Mouse (Mus musculus) intestine, embryonic 15.5 days (tissue): Measurements from ENCODE around the gene Apbb2. TPM values are rescaled to one million over a fixed set of nuclear protein-coding genes. Genes with fewer than 3 reads are reported as not detected.

Experiments used
- ATAC-seq: fragments of 200-750 bp; cut with Nextera tagmentation; 2 replicates; pipeline ENCODE4 v1.8.0; 2017; ENCODE audit warnings: moderate TSS enrichment, moderate library complexity
- H3K27ac ChIP-seq: fragments of 300-500 bp; sonication (generic); 2 replicates; pipeline ENCODE4 v1.5.1; 2015; ENCODE audit warnings: mild to moderate bottlenecking, inconsistent platforms
- H3K27me3 ChIP-seq: fragments of 300-500 bp; sonication (generic); replicated peaks from 2 replicates; pipeline ENCODE4 v1.6.1; 2015; ENCODE audit warnings: inconsistent platforms
- H3K36me3 ChIP-seq: fragments of 300-500 bp; sonication (generic); 2 replicates; pipeline ENCODE4 v1.6.1; 2015; ENCODE audit warnings: inconsistent platforms
- H3K4me1 ChIP-seq: fragments of 300-500 bp; sonication (generic); replicated peaks from 2 replicates; pipeline ENCODE4 v1.6.1; 2015; ENCODE audit warnings: inconsistent platforms
- H3K4me2 ChIP-seq: fragments of 300-500 bp; sonication (generic); replicated peaks from 2 replicates; pipeline ENCODE4 v1.6.1; 2015; ENCODE audit warnings: mild to moderate bottlenecking, inconsistent platforms
- H3K4me3 ChIP-seq: fragments of 300-500 bp; sonication (generic); replicated peaks from 2 replicates; pipeline ENCODE4 v1.5.1; 2015; ENCODE audit warnings: inconsistent platforms
- H3K9ac ChIP-seq: fragments of 300-500 bp; sonication (generic); 2 replicates; pipeline ENCODE4 v1.6.1; 2015; ENCODE audit warnings: inconsistent platforms
- H3K9me3 ChIP-seq: fragments of 300-500 bp; sonication (generic); 2 replicates; pipeline ENCODE4 v1.6.1; 2016; ENCODE audit warnings: inconsistent platforms
- WGBS: fragments of 180-500 bp; shearing (Covaris S2); methylation state at CpG from one replicate; pipeline ENCODE4 v1.1.7; 2015; 5-methylcytosine and 5-hydroxymethylcytosine counted together
- polyA plus RNA-seq: library from polyadenylated mRNA; unstranded; fragments of >200 nt; fragmentation: Nextera tagmentation; extraction: Ambion mirVana; gene quantifications from 2 replicates; pipeline ENCODE4 v1.2.1, GENCODE M21; 2015

Apbb2 gene
- polyA plus RNA-seq, 1 experiment from 2014 or later: 35.4 TPM

DNA sequence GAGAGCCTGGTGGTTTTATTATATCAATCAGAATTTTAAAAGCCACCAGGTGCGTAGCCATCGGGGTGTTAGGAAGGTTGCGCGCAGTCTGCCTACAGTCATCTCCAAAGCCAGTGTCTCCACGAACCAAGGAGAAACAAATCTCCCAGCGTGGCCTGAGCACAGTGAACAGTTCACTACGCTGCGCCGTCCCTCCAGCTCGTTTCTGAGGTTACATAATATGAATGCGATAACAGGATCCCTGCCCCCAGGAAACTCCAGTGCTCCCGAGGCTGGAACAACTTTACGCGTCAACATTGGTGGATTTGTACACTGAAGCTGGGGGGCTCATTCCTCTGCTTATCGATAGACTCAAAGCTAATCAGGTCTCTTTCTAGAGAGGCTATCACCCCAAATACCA, 197.4 kb downstream of the Apbb2 start:
- Histone ChIP-seq H3K27ac (no peak overlapping the region), H3K36me3 (no peaks in the 10 kb centered on the region), H3K27me3 (no peaks in the 10 kb centered on the region), H3K4me2 (no peak overlapping the region), H3K4me3 (no peak overlapping the region), H3K4me1 (no peaks in the 10 kb centered on the region), H3K9me3 (no peaks in the 10 kb centered on the region), H3K9ac (no peak overlapping the region)
- ATAC-seq: no peak
- 82% methylated on average over 15 of the region's 15 CpGs for WGBS

DNA sequence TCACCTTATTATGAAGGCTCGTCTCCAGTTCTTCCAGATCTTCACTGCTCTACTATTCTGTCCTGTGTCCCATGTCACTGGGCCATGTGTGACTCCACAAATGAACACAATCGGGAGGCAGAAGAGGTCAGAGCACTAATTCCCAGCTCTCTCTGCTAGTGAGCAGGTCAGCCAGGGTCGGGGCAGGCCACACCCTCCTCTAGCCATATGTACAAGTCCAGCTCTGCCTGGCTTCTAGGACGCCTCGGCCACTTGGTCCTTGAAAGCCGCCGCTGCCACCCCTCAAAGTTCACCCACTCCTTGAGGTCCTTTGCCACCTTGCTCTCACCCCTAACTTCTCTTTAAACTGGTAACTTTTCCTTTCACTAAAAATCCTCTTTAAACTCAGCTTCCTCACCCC, 198.6 kb downstream of the Apbb2 start:
- Histone ChIP-seq H3K4me3 (no peak overlapping the region), H3K27me3 (no peaks in the 10 kb centered on the region), H3K9me3 (no peaks in the 10 kb centered on the region), H3K4me2 (no peak overlapping the region), H3K9ac (no peak overlapping the region), H3K4me1 (no peaks in the 10 kb centered on the region), H3K27ac (no peak overlapping the region), H3K36me3 (no peaks in the 10 kb centered on the region)
- ATAC-seq: no peak
- WGBS: 81% methylated on average over 7 of the region's 7 CpGs

DNA sequence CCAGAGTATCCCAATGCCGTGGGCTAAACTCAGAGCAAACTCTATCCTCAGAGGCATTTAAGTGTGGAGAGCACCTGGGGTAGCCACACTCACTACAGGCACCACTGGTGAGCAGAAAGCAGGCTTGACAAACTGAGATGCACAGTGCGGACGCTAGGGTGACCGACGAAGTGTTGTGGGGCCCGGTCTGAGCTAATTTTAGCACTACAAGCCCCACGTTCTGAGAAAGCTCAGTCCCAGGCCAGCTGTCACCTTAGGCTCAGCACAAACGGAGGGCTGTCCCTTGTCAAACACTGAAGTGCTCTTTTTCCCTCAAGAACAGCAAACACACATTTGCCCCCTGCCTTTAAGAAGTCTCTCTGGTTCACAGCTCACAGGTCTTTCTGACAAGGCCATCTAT, 201.3 kb downstream of the Apbb2 start:
- no peak overlapping the region for H3K27ac ChIP-seq
- H3K4me1 ChIP-seq: no peaks in the 10 kb centered on the region
- H3K9ac ChIP-seq: no peak overlapping the region
- no peaks in the 10 kb centered on the region for H3K9me3 ChIP-seq
- 59% methylated on average over 8 of the region's 8 CpGs for WGBS
- H3K36me3 ChIP-seq: no peaks in the 10 kb centered on the region
- H3K27me3 ChIP-seq: no peaks in the 10 kb centered on the region
- no peak overlapping the region for H3K4me3 ChIP-seq
- ATAC-seq: no peak
- H3K4me2 ChIP-seq: no peak overlapping the region

DNA sequence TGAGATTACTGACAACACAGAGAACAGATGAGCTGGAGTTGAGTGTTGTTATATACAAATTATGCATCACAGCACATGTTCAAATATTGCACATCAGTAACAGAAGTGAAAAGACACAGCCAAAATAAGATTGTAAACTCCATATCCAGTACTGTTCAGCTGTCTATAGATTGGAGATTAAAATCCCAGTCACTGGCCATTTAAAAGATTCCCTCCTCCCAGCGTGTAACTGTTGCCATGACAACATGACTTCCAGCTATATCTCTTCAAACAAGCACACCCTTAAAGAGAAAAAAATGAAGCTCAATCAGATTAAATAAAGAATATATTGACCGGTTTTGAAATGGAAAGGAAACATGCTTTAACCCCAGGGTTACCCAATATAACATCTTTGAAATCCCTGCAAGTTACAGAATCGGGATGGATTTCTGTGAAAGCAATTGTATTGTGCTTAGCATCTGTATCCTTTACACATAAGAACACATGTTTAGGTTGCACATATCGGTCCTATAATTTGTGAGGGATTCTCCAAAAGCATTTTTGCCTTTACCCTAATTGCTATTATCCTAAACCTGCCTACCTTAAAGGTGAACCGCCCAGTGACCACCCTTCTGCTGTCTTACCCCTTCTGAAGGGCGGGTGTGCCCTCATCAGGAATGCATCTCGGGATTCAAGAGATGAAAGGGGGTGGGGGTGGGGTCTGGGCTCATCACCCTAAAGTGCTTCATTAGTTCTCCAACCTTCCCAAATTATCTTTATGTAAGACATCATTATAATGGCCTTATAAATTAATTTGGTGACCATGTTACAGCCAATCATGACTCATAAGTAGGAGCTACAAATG, 202.7 kb downstream of the Apbb2 start:
- ATAC-seq: no peak
- Histone ChIP-seq H3K4me1 (no peaks in the 10 kb centered on the region), H3K27me3 (no peaks in the 10 kb centered on the region), H3K27ac (no peak overlapping the region), H3K4me2 (no peak overlapping the region), H3K36me3 (no peaks in the 10 kb centered on the region), H3K4me3 (no peak overlapping the region), H3K9me3 (no peaks in the 10 kb centered on the region), H3K9ac (no peak overlapping the region)
- WGBS: 69% methylated on average over 7 of the region's 7 CpGs

DNA sequence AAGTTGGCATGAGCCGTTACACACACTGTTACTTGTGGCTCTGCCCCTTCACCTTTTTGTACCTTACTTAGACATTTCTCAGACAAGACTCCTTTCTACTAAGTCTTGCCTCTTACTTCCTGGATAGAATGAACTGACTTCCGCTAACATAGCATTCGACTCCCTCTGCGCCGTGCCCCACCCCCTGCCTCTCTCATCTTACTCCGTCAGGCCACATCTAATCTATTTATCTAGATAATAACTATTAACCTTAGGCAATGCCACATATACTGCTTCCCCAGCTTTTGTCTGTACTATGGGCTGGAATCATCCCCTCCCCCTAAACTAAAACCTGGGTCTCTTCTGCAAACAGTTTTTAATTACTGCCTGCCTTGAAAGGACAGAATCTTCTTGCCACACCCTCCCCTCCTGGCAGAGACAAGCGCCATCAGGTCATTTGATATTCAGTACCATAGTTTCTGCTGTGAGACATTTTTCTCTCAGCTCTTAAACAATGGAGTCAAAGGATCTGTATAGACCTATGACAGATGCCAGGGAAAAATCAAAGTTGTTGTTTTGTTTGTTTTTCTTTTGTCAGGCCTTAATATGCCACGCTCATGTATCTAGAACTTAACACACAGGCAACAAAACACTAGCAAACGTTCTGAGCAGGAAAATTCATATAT, 203.4 kb downstream of the Apbb2 start:
- H3K36me3 ChIP-seq: no peaks in the 10 kb centered on the region
- H3K4me2 ChIP-seq: no peak overlapping the region
- WGBS: 56% methylated on average over 9 of the region's 9 CpGs
- no peaks in the 10 kb centered on the region for H3K9me3 ChIP-seq
- no peak overlapping the region for H3K27ac ChIP-seq
- 0 out of 2 replicates have a peak, but pooled peaks have one; percentile 36 for ATAC-seq
- no peak overlapping the region for H3K9ac ChIP-seq
- H3K4me3 ChIP-seq: no peak overlapping the region
- no peaks in the 10 kb centered on the region for H3K4me1 ChIP-seq
- no peaks in the 10 kb centered on the region for H3K27me3 ChIP-seq

DNA sequence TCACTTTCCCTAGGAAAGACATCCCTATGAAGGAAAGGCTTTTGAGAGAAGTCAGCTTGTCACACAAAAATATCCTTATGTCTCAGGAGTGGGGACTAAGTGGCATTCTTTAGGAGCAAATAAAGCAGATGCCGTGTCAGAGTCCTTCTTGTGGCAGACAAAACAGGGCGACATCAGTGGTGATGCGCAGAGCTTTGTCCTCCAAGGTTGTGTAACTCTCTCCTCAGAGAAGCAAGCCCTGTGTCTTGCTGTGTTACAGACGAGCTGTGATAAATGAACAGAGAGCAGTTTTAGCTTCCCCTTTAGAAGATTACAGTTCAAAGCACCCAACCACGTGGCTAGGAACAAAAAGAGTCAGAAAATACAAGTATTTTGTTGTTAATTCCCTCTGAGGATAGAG, 205.2 kb downstream of the Apbb2 start:
- Histone ChIP-seq H3K27ac (no peak overlapping the region), H3K4me2 (no peak overlapping the region), H3K4me1 (no peaks in the 10 kb centered on the region), H3K36me3 (no peaks in the 10 kb centered on the region), H3K9me3 (no peaks in the 10 kb centered on the region), H3K9ac (no peak overlapping the region), H3K27me3 (no peaks in the 10 kb centered on the region), H3K4me3 (no peak overlapping the region)
- 70% methylated on average over 5 of the region's 5 CpGs for WGBS
- ATAC-seq: no peak

DNA sequence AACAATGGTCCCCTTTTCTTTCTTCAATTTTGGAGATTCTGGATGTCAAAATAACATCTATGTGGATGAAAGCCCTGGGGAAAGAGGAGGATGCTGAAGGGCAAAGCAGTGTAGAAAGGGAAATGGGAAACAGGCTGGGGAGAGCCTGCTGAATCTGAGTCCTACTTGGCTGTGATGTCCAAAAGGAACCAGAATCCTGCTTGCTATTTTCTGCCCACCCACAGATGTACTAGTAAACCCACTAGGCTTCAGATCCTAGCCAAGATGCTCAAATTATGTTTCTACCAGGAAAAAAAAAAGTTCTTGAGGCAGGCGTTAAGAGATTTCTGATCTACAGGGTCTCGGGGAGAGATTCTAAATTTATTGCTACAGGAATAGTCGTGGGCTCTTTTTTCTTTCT, 205.8 kb downstream of the Apbb2 start:
- no peak overlapping the region for H3K27ac ChIP-seq
- no peak for ATAC-seq
- no peaks in the 10 kb centered on the region for H3K36me3 ChIP-seq
- no peak overlapping the region for H3K4me3 ChIP-seq
- H3K9me3 ChIP-seq: no peaks in the 10 kb centered on the region
- WGBS: 82% methylated on average over 3 of the region's 3 CpGs
- no peaks in the 10 kb centered on the region for H3K27me3 ChIP-seq
- no peaks in the 10 kb centered on the region for H3K4me1 ChIP-seq
- H3K9ac ChIP-seq: no peak overlapping the region
- no peak overlapping the region for H3K4me2 ChIP-seq

DNA sequence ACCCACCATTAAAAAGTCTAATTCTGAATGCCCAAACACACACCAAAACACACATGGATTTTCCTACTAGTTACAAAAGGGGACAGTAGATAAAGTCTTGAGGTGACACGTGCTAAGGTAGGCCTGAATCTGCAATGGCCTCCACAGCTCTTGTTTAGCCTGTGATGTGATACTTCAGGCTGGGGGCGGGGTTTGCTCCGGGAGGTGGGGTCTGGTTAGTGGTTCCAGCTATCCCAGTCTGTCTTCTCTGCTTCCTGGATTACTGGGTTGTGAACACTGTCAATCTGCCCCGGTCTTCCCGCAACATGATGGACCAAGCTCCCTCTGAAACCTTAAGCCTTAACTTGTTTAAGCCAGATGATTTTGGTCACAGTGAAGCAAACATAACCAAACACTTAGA, 210.0 kb downstream of the Apbb2 start:
- H3K9me3 ChIP-seq: no peaks in the 10 kb centered on the region
- H3K4me1 ChIP-seq: no peaks in the 10 kb centered on the region
- H3K9ac ChIP-seq: no peak overlapping the region
- 73% methylated on average over 5 of the region's 5 CpGs for WGBS
- H3K27ac ChIP-seq: no peak overlapping the region
- no peak for ATAC-seq
- H3K4me3 ChIP-seq: no peak overlapping the region
- no peaks in the 10 kb centered on the region for H3K27me3 ChIP-seq
- no peaks in the 10 kb centered on the region for H3K36me3 ChIP-seq
- no peak overlapping the region for H3K4me2 ChIP-seq

DNA sequence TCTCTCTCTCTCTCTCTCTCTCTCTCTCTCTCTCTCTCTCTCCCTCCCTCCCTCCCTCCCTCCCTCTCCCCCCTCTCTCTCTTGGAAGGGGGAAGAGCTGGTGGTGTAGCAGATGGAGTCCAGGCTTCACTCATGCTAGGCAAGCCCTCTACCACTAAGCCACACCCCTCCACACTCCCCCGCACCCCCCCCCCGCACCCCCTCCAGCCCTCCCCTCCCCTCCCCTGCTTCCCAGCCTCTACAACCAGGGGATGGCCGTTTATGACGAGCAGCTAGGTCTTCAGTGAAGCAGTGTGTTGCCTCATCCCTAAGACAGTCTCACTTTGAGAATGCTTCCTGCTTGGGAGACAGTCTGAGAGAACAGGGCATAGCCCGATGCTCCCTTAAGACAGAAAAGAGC, 210.6 kb downstream of the Apbb2 start:
- no peak for ATAC-seq
- no peak overlapping the region for H3K27ac ChIP-seq
- H3K4me3 ChIP-seq: no peak overlapping the region
- no peaks in the 10 kb centered on the region for H3K9me3 ChIP-seq
- WGBS: 37% methylated on average over 3 of the region's 5 CpGs
- H3K36me3 ChIP-seq: no peaks in the 10 kb centered on the region
- H3K4me1 ChIP-seq: no peaks in the 10 kb centered on the region
- H3K9ac ChIP-seq: no peak overlapping the region
- H3K27me3 ChIP-seq: no peaks in the 10 kb centered on the region
- H3K4me2 ChIP-seq: no peak overlapping the region

DNA sequence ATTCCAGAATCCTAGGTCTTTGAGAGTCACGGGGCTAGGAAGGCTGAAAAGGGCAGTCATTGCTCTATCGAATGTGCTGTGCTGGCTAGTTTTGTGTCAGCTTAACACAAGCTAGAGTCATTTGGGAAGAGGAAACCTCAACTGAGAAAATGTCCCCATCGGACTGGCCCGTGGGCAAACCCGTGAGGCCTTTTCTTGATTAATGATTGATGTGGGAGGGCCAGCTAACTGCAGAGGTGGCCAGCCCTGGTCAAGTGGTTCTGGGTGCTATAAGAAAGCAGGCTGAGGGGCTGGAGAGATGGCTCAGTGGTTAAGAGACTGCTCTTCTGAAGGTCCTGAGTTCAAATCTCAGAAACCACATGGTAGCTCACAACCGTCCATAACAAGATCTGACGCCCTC, 212.2 kb downstream of the Apbb2 start:
- H3K27me3 ChIP-seq: no peaks in the 10 kb centered on the region
- ATAC-seq: no peak
- 85% methylated on average over 7 of the region's 7 CpGs for WGBS

DNA sequence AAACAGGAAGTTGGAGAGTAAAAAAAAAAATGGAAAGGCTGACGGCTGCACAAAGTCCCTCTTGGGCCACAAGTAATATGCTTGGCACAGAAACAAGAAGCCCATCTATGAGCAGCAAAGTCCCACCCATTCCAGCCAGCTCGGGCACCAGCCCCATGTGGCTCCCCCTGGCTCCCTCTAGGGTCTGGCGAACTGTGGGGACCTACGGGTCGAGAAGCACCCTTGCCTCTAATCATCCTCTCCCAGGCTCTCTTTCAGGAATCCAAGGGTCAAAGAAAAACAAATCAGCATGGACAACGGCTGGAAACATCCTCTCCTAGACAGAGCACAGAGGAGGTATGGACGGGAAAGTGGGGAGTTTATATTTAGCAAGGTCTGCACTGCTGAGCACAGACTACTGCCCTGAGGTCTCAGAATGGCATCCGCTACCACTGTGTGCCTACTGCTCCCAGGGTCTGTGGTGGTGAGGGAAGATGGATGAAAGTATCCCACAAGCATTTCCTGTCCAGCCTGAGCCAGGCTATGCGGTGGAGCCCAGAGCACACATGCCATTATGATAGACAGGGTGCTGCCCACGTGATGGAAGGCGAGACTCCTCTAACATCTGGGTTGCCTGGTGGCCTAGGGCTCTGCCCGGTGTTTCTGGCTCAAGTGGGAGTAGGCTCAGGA, 212.7 kb downstream of the Apbb2 start:
- Histone ChIP-seq H3K4me2 (no peak overlapping the region), H3K4me3 (no peak overlapping the region), H3K36me3 (no peaks in the 10 kb centered on the region), H3K27ac (no peak overlapping the region), H3K9ac (no peak overlapping the region), H3K4me1 (no peaks in the 10 kb centered on the region), H3K27me3 (no peaks in the 10 kb centered on the region), H3K9me3 (no peaks in the 10 kb centered on the region)
- no peak for ATAC-seq
- WGBS: 64% methylated on average over 12 of the region's 12 CpGs

More for the DNA sequence above, 212.2 kb downstream of the Apbb2 start:
- H3K9ac ChIP-seq: no peak overlapping the region
- H3K4me1 ChIP-seq: no peaks in the 10 kb centered on the region
- H3K27ac ChIP-seq: no peak overlapping the region
- H3K9me3 ChIP-seq: no peaks in the 10 kb centered on the region
- no peak overlapping the region for H3K4me3 ChIP-seq
- H3K4me2 ChIP-seq: no peak overlapping the region
- H3K36me3 ChIP-seq: no peaks in the 10 kb centered on the region

DNA sequence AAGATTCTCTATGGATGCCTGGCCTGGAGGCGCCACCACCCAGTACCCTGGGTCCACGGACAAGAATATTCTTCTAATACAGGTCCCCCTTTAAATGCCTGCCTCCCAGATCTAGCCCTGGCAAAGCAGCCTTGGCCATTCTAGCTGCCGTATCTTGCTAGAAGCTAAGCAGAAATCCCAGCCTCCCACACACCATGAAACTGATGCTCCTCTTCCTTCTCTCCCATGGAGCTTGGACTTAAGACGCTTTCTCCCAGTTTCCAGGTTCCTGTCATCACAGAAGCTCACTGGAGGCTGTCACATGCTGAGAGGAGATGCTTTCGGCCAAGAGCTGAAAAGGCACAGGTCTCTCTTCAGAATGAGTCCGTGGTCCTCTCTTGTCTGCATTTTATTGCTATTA, 213.3 kb downstream of the Apbb2 start:
- no peak overlapping the region for H3K27ac ChIP-seq

More for the DNA sequence above, 213.3 kb downstream of the Apbb2 start:
- no peak for ATAC-seq
- 89% methylated on average over 6 of the region's 6 CpGs for WGBS
- Histone ChIP-seq H3K9ac (no peak overlapping the region), H3K9me3 (no peaks in the 10 kb centered on the region), H3K4me1 (no peaks in the 10 kb centered on the region), H3K27me3 (no peaks in the 10 kb centered on the region), H3K4me3 (no peak overlapping the region), H3K4me2 (no peak overlapping the region), H3K36me3 (no peaks in the 10 kb centered on the region)
